Mouse (Mus musculus): ENCODE measurements around the gene Il1r1. TPM values are rescaled to one million over a fixed set of nuclear protein-coding genes. Genes with fewer than 3 reads are reported as not detected.

The Il1r1 gene
- polyA plus RNA-seq, 1 experiment: 3.4 TPM

GRCm38 (mm10) chr1:40358771-40359181 lies 133.9 kb downstream of the Il1r1 start:
- no peak for DNase-seq
- Histone ChIP-seq H3K4me1 (ENCODE audit: control insufficient read depth, insufficient read depth, low read length) (no peaks in the 10 kb centered on the region), H3K36me3 (ENCODE audit: control insufficient read depth, insufficient read depth, low read length) (no peaks in the 10 kb centered on the region), H3K27me3 (replicated peaks; ENCODE audit: control insufficient read depth, insufficient read depth, low read length) (no peaks in the 10 kb centered on the region), H3K4me3 (ENCODE audit: insufficient read depth, low read depth, low read length) (no peak overlapping the region), H3K27ac (ENCODE audit: insufficient read depth, low read depth, low read length) (no peak overlapping the region)
- WGBS: 79% methylated on average over 4 of the region's 4 CpGs
- TF ChIP-seq CTCF (conservative IDR thresholded peaks at IDR 0.05; ENCODE audit: insufficient read depth, insufficient read length, low read depth, low read length): no peak
- no peak for TF ChIP-seq POLR2A (IDR thresholded peaks at IDR 0.05; ENCODE audit: low read depth, low read length)

DNA sequence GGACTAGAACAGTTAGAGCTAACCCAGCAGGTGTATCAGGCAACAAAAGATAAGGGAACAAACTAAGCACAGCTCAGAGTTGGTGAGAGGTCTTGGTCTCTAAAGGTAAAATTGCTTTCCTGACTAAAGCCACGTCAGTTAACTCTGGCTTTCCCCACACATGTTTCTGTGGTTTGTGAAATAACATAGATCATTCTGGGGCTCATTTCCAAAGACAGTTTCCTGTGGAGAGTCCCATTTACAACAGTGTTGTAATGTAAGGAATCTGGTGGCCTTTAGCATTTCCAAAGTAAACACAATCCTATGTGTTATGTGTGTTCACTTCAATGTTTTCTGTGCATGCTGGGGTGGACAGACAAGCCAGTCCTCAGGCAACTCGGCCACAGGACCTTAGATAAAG lies 134.9 kb downstream of the Il1r1 start:
- TF ChIP-seq CTCF (conservative IDR thresholded peaks at IDR 0.05; ENCODE audit: insufficient read depth, insufficient read length, low read depth, low read length) (no peak), POLR2A (IDR thresholded peaks at IDR 0.05; ENCODE audit: low read depth, low read length) (no peak)
- H3K4me3 ChIP-seq (ENCODE audit: insufficient read depth, low read depth, low read length): no peak overlapping the region
- H3K27ac ChIP-seq (ENCODE audit: insufficient read depth, low read depth, low read length): no peak overlapping the region
- no peaks in the 10 kb centered on the region for H3K27me3 ChIP-seq (replicated peaks; ENCODE audit: control insufficient read depth, insufficient read depth, low read length)
- no peaks in the 10 kb centered on the region for H3K36me3 ChIP-seq (ENCODE audit: control insufficient read depth, insufficient read depth, low read length)
- WGBS: 60% methylated on average over 2 of the region's 2 CpGs
- no peaks in the 10 kb centered on the region for H3K4me1 ChIP-seq (ENCODE audit: control insufficient read depth, insufficient read depth, low read length)
- no peak for DNase-seq

- H3K27ac ChIP-seq (ENCODE audit: insufficient read depth, low read depth, low read length): no peak overlapping the region
Observed at GRCm38 (mm10) chr1:40360969-40361368, 136.1 kb downstream of the Il1r1 start.

GRCm38 (mm10) chr1:40361596-40361995 lies 136.7 kb downstream of the Il1r1 start:
- TF ChIP-seq POLR2A (IDR thresholded peaks at IDR 0.05; ENCODE audit: low read depth, low read length) (no peak), CTCF (conservative IDR thresholded peaks at IDR 0.05; ENCODE audit: insufficient read depth, insufficient read length, low read depth, low read length) (no peak)
- Histone ChIP-seq H3K36me3 (ENCODE audit: control insufficient read depth, insufficient read depth, low read length) (no peaks in the 10 kb centered on the region), H3K27me3 (replicated peaks; ENCODE audit: control insufficient read depth, insufficient read depth, low read length) (no peaks in the 10 kb centered on the region), H3K4me1 (ENCODE audit: control insufficient read depth, insufficient read depth, low read length) (no peaks in the 10 kb centered on the region), H3K27ac (ENCODE audit: insufficient read depth, low read depth, low read length) (no peak overlapping the region), H3K4me3 (ENCODE audit: insufficient read depth, low read depth, low read length) (no peak overlapping the region)
- WGBS: 77% methylated on average over 1 of the region's 1 CpGs
- no peak for DNase-seq

More at GRCm38 (mm10) chr1:40360969-40361368, 136.1 kb downstream of the Il1r1 start:
- H3K36me3 ChIP-seq (ENCODE audit: control insufficient read depth, insufficient read depth, low read length): no peaks in the 10 kb centered on the region
- H3K27me3 ChIP-seq (replicated peaks; ENCODE audit: control insufficient read depth, insufficient read depth, low read length): no peaks in the 10 kb centered on the region
- DNase-seq: no peak
- no peak overlapping the region for H3K4me3 ChIP-seq (ENCODE audit: insufficient read depth, low read depth, low read length)
- H3K4me1 ChIP-seq (ENCODE audit: control insufficient read depth, insufficient read depth, low read length): no peaks in the 10 kb centered on the region
- 83% methylated on average over 7 of the region's 7 CpGs for WGBS
- TF ChIP-seq POLR2A (IDR thresholded peaks at IDR 0.05; ENCODE audit: low read depth, low read length) (no peak), CTCF (conservative IDR thresholded peaks at IDR 0.05; ENCODE audit: insufficient read depth, insufficient read length, low read depth, low read length) (no peak)

GRCm38 (mm10) chr1:40362784-40363183 lies 137.9 kb downstream of the Il1r1 start:
- Histone ChIP-seq H3K27me3 (replicated peaks; ENCODE audit: control insufficient read depth, insufficient read depth, low read length) (no peaks in the 10 kb centered on the region), H3K36me3 (ENCODE audit: control insufficient read depth, insufficient read depth, low read length) (no peaks in the 10 kb centered on the region), H3K27ac (ENCODE audit: insufficient read depth, low read depth, low read length) (no peak overlapping the region), H3K4me1 (ENCODE audit: control insufficient read depth, insufficient read depth, low read length) (no peaks in the 10 kb centered on the region), H3K4me3 (ENCODE audit: insufficient read depth, low read depth, low read length) (no peak overlapping the region)
- no peak for TF ChIP-seq POLR2A (IDR thresholded peaks at IDR 0.05; ENCODE audit: low read depth, low read length)
- TF ChIP-seq CTCF (conservative IDR thresholded peaks at IDR 0.05; ENCODE audit: insufficient read depth, insufficient read length, low read depth, low read length): no peak
- no peak for DNase-seq
- WGBS: 52% methylated on average over 11 of the region's 11 CpGs

Other genes starting within 250 kb of the Il1r1 start
- gene Il1r2, start 151.0 kb upstream of the Il1r1 start, polyA plus RNA-seq (2012; rRNA removed): 0.12 and 0.38 TPM in 2 replicates
- 1.3 and 1.4 TPM in 2 replicates for gene Il1rl2, start 99.5 kb downstream of the Il1r1 start, polyA plus RNA-seq (2012; rRNA removed)
- 0.28 and 0.64 TPM in 2 replicates for gene Il1rl1, start 204.5 kb downstream of the Il1r1 start, polyA plus RNA-seq (2012; rRNA removed)
- gene Il18r1, start 240.5 kb downstream of the Il1r1 start, polyA plus RNA-seq (2012; rRNA removed): 0.34 and 0.58 TPM in 2 replicates